Mouse (Mus musculus): Measurements from ENCODE around the gene Agap2.

- no peak for TF ChIP-seq CTCF (conservative IDR thresholded peaks at IDR 0.05 in 1 of 2, IDR thresholded peaks at IDR 0.05 in 1 of 2; ENCODE audit: low read depth in 2 of 2, low read length in 2 of 2)
- no peak for TF ChIP-seq TCF12 (IDR thresholded peaks at IDR 0.05; ENCODE audit: low read depth, low read length)
- no peak for TF ChIP-seq PAX5 (IDR thresholded peaks at IDR 0.05; ENCODE audit: low read length)
- no peak for TF ChIP-seq KAT2A (IDR thresholded peaks at IDR 0.05; ENCODE audit: insufficient replicate concordance, low read length)
- TF ChIP-seq BHLHE40 (IDR thresholded peaks at IDR 0.05; ENCODE audit: low read depth, low read length) = no peak
- no peak for TF ChIP-seq POLR2A (IDR thresholded peaks at IDR 0.05; ENCODE audit: low read depth, low read length)
- TF ChIP-seq ZC3H11A (IDR thresholded peaks at IDR 0.05; ENCODE audit: low read depth, low read length) = no peak
- no peak for TF ChIP-seq POLR2AphosphoS2 (IDR thresholded peaks at IDR 0.05; ENCODE audit: low read depth, low read length)
- no peak for TF ChIP-seq EP300 (IDR thresholded peaks at IDR 0.05; ENCODE audit: low read length)
Measured at GRCm38 (mm10) chr10:127073981-127074380, 1.1 kb upstream of the Agap2 start.

Measured in CH12.LX (cell line).